Mouse (Mus musculus) left cerebral cortex, adult 8-10 months (tissue): Measurements from ENCODE around the gene Mkks. TPM values are rescaled to one million over a fixed set of nuclear protein-coding genes. Genes with fewer than 3 reads are reported as not detected.
"Not testable (repeated sequence)": the region's sequence is repeated elsewhere in the genome, so short reads cannot be mapped to it uniquely, and the experiment has no call there.

ENCODE experiments used
- DNase-seq, 2 experiments: peaks; one replicate each; pipeline ENCODE4 v3.0.0; 2022; ENCODE audit warnings: low spot score in 2 of 2
- total RNA-seq, 4 experiments: library from RNA; stranded (reverse); gene quantifications; 2 replicates each; pipeline ENCODE4 v1.2.4; 2022

Mkks gene
- 10 to 100 TPM; 23.2 to 39.3 (median 28.1) TPM for total RNA-seq

GRCm38 (mm10) chr2:136891068-136891950 lies at the start of gene Mkks, which contains the start of the genes Slx4ip and AL731706.1:
TSS of gene Mkks (minus strand) at chr2:136891389.
TSS of gene Slx4ip (plus strand) at chr2:136891218.
TSS of gene AL731706.1 (minus strand) at chr2:136891389.
- peak; percentile 98 to 99 for DNase-seq

DNA sequence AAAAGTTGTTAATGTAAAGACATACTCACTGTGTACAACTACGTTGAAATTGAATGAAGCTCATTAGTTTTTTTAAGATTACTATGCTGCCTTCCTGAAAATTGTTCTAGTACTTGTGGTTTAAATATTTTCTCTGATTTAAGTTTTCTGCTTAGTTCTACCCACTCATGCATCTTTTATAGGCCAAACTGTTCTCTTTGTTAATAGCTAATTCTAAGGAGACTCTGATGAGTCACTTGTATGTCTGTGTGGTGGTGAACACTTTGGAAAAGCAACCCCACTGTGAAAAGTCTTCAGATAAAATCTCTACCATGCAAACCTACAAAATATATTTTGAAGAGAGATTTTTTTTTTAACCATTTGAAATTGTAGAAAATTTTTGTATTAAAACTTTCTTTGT lies 47.1 kb upstream of the Mkks start:
- no peak for DNase-seq

GRCm38 (mm10) chr2:136936391-136937288 lies 45.5 kb upstream of the Mkks start:
- DNase-seq = no peak

DNA sequence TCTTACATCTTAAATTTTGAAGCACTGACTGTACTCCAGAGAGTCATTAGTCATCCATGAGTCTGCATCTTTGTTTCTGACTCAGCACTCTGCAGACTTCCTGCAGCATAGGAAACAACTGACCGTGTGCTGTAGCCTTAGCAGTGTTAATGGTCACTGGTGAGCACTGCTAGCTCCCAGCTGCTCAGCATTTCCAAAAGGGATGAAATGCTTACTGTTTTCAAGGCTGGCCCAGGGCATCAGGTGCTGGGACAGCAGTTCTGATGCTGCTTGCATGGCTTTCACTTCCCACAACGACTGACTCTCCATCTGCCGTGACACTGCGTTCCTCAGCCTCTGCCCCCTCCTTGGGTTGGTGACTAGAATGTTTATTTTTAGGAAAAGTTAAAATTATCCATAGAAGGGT lies 29.8 kb upstream of the Mkks start:
- DNase-seq = peak in 1 of 2 experiments; percentile 42

DNA sequence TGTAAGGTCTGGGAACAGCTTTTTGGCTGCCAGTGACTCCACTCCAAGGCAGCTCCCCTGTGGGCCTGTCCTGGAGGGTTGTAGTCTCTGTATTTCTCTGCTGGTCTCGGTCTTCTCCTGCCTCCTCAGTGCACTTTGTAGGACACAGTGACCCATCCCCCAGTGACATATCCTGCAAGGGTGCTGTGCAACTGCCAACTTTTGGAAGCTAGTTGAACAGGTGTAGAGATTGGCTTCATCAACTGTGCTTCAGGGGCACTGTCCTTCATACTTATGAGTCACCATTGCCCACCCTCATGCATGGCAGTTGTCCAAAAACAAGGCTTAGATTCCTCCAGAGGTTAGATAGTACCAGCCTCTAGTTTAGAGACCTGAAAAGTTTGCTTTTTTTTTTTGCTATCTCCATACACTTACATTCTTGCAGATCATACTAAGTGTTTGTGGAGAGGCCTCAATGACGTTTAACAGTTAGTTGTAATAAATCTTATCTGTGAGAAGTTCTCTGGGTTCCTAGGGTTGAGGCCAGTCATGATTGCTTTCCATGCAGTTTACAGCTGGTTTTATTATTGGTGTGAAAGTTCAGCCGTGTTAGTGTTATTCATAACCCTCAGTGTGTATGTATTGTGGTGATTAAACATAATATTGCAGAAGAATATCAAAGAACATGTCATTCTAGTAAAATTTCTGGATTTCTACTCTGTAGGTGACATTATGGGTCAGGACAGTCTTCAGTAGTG lies 29.2 kb upstream of the Mkks start:
- no peak for DNase-seq

- no peak for DNase-seq
Observed at GRCm38 (mm10) chr2:136919433-136919832, 28.2 kb upstream of the Mkks start.

DNA sequence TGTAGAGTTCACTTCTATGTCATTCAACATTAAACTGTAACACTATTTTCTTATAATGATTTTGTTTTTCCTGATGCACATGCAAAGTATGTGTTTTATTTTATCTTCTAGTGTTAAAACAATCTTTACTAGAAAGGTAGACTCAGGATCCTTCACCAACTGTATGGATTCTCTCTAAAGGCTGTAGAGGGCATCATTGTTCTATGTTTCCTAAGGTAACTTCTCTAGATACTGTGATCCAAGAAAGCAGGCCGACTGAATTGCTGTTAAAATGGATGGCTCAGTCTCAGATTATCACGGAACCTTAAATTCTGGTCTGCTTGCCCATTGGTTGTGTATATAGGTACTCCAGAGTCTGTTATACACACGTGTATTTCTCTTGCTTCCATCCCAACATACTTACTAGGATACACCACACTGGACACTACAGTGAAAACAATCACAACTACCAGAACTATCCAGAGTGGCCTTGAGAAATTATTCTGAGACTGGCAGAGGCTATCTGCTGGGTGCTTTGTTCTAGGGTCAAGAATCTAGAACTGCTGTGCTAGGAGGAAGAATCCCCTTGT lies 23.2 kb upstream of the Mkks start:
- no peak for DNase-seq

DNA sequence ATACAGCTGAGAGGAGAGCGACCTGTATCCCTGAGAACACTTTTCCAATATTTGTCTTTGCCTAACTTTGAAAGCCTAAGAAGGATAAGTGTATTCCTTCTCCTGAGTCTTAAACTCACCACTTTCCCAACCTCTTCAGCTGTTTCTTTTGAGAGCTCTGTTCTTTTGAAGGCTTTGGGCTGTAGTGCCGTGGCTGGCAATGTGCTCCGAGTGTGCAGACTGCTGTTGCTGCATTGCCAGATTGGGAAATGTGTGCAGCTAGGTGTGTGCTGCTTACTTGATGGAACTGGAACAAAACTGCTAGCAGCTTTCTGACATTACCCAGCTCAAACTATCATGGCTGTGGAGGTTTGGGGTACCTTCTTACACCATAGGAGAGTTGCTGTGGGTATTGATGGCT lies 21.8 kb upstream of the Mkks start:
- DNase-seq = no peak

- DNase-seq = no peak
Observed at GRCm38 (mm10) chr2:136911958-136912411, 20.8 kb upstream of the Mkks start.

DNA sequence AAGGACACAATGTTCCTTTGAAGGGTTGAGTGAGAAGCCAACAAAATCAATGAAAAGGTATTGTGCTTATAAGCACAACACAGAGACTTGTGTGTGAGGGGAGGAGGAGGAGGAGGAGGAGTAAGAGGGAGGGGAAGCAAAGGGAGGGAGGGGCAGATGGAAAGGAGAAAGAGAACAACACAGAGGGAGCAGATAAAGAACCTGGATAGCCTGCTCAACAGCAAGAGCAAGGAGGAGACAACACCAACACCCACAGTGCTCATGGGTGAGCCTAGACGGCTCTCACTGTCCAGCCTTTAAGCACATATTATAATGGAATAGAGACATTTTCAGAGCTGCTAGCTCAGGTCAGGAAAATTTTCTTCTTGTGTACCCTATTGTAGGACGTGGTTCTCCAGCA lies 18.1 kb upstream of the Mkks start:
- DNase-seq = no peak

GRCm38 (mm10) chr2:136908596-136908995 lies 17.4 kb upstream of the Mkks start:
- no peak for DNase-seq

DNA sequence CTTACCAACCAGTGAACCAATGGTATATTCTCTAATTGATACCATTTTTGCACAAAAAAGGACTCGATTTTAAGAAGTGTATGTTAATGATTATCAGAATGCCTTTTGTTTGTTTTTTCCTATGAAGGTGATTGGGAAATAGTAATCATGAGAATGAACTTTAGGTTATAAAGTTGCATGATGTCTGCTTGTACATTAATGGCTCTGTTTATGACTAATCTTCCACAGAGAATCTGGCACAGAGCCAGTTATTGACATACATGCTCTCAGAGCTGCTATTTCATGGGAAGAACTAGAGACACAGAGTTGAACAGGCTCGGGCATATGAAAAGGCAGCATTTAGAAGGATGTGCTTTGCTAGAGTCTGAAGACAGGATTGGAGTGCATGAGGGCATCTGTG lies 4.9 kb upstream of the Mkks start:
- DNase-seq = no peak

DNA sequence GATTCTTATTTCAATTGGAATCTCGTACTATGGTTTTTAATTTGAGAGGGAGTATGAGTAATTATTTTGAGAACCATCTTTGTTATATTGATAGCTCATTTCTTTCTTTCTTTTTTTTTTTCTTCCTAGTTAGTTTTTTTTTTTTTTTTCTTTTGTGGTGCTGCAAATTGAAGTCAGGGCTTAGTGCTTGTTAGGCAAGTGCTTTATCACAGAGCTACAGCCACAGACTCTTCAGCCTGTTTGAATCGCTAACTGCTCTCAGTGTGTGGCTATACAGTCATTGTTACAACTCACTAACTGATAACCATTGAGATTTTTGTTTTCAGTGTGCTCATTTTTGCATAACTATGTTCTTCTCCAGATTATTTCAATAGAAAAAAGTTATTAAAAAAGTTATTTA lies 3.3 kb upstream of the Mkks start:
- DNase-seq = no peak

GRCm38 (mm10) chr2:136891951-136892371 lies 772 bp upstream of the Mkks start:
- DNase-seq = peak; percentile 89 to 98

DNA sequence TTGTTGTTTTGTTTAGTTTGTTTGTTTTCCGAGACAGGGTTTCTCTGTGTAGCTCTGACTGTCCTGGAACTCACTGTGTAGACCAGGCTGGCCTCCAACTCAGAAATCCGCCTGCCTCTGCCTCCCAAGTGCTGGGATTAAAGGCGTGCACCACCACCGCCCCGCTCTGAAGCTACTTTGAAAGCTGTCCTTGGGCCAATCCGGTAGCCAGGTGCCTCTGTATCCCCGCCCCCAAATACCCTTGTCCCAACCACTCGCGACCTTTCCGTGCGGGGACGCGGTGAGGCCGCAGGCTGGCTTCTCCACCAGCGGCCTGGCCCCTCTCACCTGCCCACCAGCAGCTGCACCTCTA lies 497 bp downstream of the Mkks start:
- DNase-seq = not testable (repeated sequence)

GRCm38 (mm10) chr2:136886846-136887245 lies 4.3 kb downstream of the Mkks start:
- DNase-seq = no peak

DNA sequence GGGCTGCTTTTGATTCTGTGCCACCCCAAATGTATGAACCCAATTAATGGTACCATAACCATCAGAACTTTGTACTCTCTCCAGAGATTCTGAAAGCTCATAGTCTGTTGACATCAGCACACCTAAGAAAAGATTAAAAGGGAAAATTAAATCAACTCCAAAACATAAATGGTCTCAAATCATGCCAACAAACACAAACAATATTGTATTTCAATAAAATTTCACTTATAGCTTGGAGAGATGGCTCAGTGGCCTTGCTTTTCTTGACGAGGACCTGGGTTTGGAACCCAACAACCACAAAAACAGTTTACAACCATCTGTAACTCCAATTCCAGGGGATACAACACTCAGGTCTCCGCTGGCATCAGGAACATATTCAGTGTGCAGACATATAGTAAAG lies 5.6 kb downstream of the Mkks start, which contains the start of gene AL731706.2:
Gene AL731706.2, minus strand, starts transcription at position 101 of the 400 bp plus-strand sequence.
- no peak for DNase-seq

GRCm38 (mm10) chr2:136854543-136855388 lies 36.4 kb downstream of the Mkks start:
- no peak for DNase-seq

DNA sequence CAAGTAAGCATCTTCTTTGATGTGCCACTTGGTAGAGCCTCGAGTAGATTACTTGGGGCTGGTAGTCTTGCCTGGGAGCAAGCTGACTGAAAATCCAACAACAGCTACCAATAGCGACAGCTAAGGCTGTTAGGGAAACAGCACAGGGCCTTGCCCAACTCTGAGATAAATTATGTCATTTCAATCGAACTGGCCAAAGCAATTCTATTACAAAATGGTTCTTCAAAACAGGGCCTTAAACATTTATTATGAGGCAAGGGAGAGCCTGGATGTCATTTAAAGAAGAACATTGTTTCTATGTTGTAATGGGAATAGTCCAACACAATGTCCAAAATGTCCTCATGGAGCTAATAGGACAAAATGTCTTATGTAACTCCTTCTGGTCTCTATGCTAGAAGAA lies 40.8 kb downstream of the Mkks start:
- no peak for DNase-seq

GRCm38 (mm10) chr2:136837994-136838393 lies 53.2 kb downstream of the Mkks start:
- DNase-seq = no peak
